Comparison of ENCODE assay signal across 8 mouse cellular contexts in the genomic region with DNA sequence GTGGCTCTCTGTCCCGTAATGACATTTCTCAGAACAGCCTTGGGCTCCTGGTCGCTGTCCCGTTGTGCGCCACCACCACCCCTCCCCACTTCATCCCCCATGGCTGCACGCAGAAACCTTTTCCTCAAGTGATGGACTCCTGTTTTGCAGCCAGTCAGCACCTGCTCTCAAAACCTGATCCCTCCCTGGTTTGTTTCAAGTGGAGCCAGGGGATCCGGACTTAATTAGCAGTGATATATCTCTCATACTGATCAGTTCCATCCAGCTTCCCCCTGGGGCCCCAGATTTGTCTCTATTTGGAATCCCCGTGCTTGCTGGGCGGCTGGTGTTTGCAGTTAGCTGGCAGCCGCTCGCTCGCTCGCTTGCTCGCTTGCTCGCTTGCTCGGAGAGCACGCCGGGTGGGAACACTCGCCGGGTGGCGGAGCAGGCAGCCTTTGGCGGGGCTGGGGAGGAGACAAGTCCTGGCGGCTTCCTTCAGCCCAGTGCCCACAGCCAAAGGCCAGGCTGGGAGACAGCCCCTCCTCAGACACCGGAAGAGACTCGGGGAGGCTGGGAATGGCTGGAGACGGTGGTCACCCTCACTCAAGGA.
DNase-seq lines count a peak whose midpoint lies in the region; ATAC-seq and TF ChIP-seq lines count a peak whose summit lies in the region.

No protein-coding gene starts in this region.

- H3K4me3 ChIP-seq in E14TG2a.4 (replicated peaks; ENCODE audit: low read length): peak overlapping the region; percentile 70
- peak overlapping the region; percentile 32 for H3K4me3 ChIP-seq in embryonic facial prominence, embryonic 12.5 days

- peak overlapping the region; percentile 51 for H3K9ac ChIP-seq in embryonic facial prominence, embryonic 12.5 days

- intact Hi-C loops in heart, postnatal 14 days (cut with DNase I): no loop called here

- DNase-seq in adrenal gland, postnatal 10 days: peak; percentile 62
- DNase-seq in heart, postnatal 14 days: peak; percentile 45 to 52
- DNase-seq in layer of hippocampus, adult 9-11 months: peak; percentile 24
- DNase-seq in lung, postnatal 14 days: peak; percentile 50
- peak; percentile 49 for DNase-seq in right cerebral cortex, postnatal 25 days

- ATAC-seq in embryonic facial prominence, embryonic 12.5 days (ENCODE audit: insufficient number of reproducible peaks, insufficient read depth, low FRiP score, low TSS enrichment): no peak
- no peak for ATAC-seq in activated CD4-positive, CD25-positive, alpha-beta regulatory T cell, adult 4 months

- H3K27ac ChIP-seq in embryonic facial prominence, embryonic 12.5 days: peak overlapping the region; percentile 86

- H3K4me1 ChIP-seq in E14TG2a.4 (replicated peaks; ENCODE audit: low read depth, low read length): peaks cover 18% of the 10 kb centered on the region; the same call in 1 of the 2 replicates
- H3K4me1 ChIP-seq in embryonic facial prominence, embryonic 12.5 days: peaks cover 12% of the 10 kb centered on the region

- no peaks in the 10 kb centered on the region for H3K9me3 ChIP-seq in E14TG2a.4 (ENCODE audit: low read length)
- H3K9me3 ChIP-seq in embryonic facial prominence, embryonic 12.5 days: no peaks in the 10 kb centered on the region

- H3K36me3 ChIP-seq in E14TG2a.4 (ENCODE audit: insufficient read depth, low read length): no peaks in the 10 kb centered on the region
- no peaks in the 10 kb centered on the region for H3K36me3 ChIP-seq in embryonic facial prominence, embryonic 12.5 days

- H3K4me2 ChIP-seq in embryonic facial prominence, embryonic 12.5 days (replicated peaks): peak overlapping the region; percentile 70

- H3K27me3 ChIP-seq in E14TG2a.4 (ENCODE audit: insufficient read depth, low read length): peaks cover 34% of the 10 kb centered on the region
- no peaks in the 10 kb centered on the region for H3K27me3 ChIP-seq in embryonic facial prominence, embryonic 12.5 days

- WGBS in embryonic facial prominence, embryonic 12.5 days: under 1% methylated on average over 25 of the region's 25 CpGs

- TF ChIP-seq CTCF in E14TG2a.4 (conservative IDR thresholded peaks at IDR 0.05; ENCODE audit: low read length): no peak
